Mouse (Mus musculus): Measurements from ENCODE around the gene Arhgef11. TPM values are rescaled to one million over a fixed set of nuclear protein-coding genes. Genes with fewer than 3 reads are reported as not detected.
A peak's percentile ranks its signal among the peaks of the same experiment; 100 is the strongest.

Arhgef11 gene
- polyA plus RNA-seq, 1 experiment from 2014 or later = 17.3 TPM

DNA sequence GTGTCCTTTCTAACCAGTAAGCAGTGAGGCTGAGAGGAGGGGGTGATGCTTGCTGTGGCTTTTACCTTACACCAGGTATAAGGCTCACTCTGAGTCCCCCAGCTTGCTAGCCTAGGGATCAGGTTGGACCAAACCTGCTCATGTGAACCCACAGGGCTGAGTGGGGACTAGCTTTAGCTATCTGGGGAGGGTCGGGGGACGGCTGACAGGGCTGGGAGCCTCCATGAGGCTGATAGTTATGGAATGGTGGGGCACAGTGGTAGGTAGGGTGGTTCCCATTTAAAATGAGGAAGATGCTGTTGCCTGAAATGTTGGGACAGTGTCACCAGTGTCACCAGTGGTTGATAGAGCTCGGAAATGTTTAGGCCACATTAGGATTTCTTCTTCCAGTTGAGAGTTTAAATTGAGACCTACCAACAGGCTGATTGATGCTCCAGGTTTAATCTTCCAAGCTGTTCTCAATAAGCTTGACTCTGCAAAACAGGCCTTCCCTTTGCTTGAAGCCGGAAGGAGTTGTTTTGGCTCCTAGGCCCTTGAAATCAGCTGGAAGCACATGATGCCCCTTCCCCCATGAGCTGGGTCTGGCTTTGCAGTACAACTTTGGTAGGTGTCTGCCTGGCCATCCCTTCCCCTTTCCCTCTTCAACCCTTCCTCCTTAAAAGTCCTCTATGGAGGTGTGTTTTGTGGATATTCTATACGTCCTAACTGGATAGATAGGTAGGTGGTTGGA is 1.8 kb downstream of the Arhgef11 start:
- Histone ChIP-seq H3K4me1 (ENCODE audit: insufficient read depth, low read length) (peaks cover 42% of the 10 kb centered on the region), H3K4me3 (ENCODE audit: low read length) (peak overlapping the region; percentile 84), H3K9me3 (ENCODE audit: low read length) (no peaks in the 10 kb centered on the region), H3K4me2 (replicated peaks; ENCODE audit: low read depth, low read length) (peak overlapping the region; percentile 94), H3K27ac (ENCODE audit: low read length) (no peak overlapping the region), H3K27me3 (ENCODE audit: insufficient read depth, low read length) (no peaks in the 10 kb centered on the region), H3K9ac (replicated peaks; ENCODE audit: low read length) (peak overlapping the region; percentile 94), H3K36me3 (ENCODE audit: insufficient read depth, low read length) (no peaks in the 10 kb centered on the region)
- 36% methylated on average over 5 of the region's 5 CpGs for WGBS
- ATAC-seq (ENCODE audit: low FRiP score, low TSS enrichment) = no peak

DNA sequence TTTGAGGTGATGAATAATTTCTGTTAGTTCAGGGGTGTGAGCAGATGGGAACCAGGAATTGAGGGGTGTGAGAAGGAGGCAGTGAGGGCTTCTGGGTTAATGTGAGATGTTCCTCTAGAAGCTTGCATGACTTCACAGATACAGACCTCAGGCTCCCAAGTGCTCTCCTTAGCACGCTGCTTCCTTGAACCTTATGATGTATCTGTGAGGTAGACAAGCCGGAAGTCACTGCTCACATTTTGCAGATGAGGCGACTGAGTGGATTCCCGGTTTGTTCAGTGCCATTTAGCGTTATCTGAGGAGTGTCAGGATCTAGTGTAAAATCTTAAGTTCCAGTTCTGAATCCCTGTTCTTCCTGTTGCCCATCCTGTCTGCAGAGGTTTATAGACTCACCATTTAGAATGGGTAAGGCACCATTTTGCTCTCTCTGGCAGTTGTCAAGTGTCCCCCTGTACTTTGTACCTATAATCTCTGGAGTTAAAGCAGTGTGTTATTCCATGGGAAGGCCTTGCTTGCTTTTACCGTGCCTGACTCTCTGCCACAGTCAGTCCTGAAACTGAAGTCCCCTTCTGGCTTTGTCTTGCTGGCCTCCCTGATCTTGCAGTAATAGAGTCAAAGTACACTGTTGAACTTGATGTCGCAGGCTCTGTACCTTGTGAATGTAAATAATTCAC is 3.0 kb downstream of the Arhgef11 start:
- H3K4me1 ChIP-seq (ENCODE audit: insufficient read depth, low read length) = peaks cover 42% of the 10 kb centered on the region
- no peaks in the 10 kb centered on the region for H3K27me3 ChIP-seq (ENCODE audit: insufficient read depth, low read length)
- no peak for ATAC-seq (ENCODE audit: low FRiP score, low TSS enrichment)
- H3K27ac ChIP-seq (ENCODE audit: low read length) = 0 out of 2 replicates have a peak overlapping the region, but pooled peaks have one; percentile 26
- H3K9me3 ChIP-seq (ENCODE audit: low read length) = no peaks in the 10 kb centered on the region
- no peaks in the 10 kb centered on the region for H3K36me3 ChIP-seq (ENCODE audit: insufficient read depth, low read length)
- peak overlapping the region; percentile 84 for H3K4me3 ChIP-seq (ENCODE audit: low read length)
- WGBS = 48% methylated on average over 7 of the region's 7 CpGs
- peak overlapping the region; percentile 42 for H3K9ac ChIP-seq (replicated peaks; ENCODE audit: low read length)
- H3K4me2 ChIP-seq (replicated peaks; ENCODE audit: low read depth, low read length) = peak overlapping the region; percentile 94

DNA sequence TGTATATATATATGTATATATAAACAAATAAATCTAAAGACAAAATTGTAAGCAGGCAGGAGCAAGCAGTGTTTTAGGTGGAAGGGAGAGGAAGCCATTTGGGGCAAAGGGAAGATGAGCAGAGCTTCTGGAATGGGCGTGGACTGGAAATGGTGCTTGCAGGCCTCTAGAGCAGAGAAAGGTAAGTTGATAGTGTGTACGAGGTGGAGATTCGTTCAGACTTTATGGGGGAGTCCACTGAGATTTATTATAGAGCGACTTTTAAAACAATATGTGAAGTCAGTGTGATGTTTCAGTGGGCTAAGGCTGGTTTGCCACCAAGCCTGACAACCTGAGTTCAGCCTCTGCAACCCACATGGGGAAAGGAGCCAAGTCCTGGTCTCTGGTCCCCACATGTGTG is 7.5 kb downstream of the Arhgef11 start:
- Histone ChIP-seq H3K4me2 (replicated peaks; ENCODE audit: low read depth, low read length) (no peak overlapping the region), H3K9me3 (ENCODE audit: low read length) (no peaks in the 10 kb centered on the region), H3K27me3 (ENCODE audit: insufficient read depth, low read length) (no peaks in the 10 kb centered on the region), H3K36me3 (ENCODE audit: insufficient read depth, low read length) (no peaks in the 10 kb centered on the region), H3K27ac (ENCODE audit: low read length) (0 out of 2 replicates have a peak overlapping the region, but pooled peaks have one; percentile 23), H3K4me3 (ENCODE audit: low read length) (no peak overlapping the region), H3K9ac (replicated peaks; ENCODE audit: low read length) (no peak overlapping the region), H3K4me1 (ENCODE audit: insufficient read depth, low read length) (peaks cover 20% of the 10 kb centered on the region)
- ATAC-seq (ENCODE audit: low FRiP score, low TSS enrichment) = no peak
- WGBS = 29% methylated on average over 4 of the region's 4 CpGs

DNA sequence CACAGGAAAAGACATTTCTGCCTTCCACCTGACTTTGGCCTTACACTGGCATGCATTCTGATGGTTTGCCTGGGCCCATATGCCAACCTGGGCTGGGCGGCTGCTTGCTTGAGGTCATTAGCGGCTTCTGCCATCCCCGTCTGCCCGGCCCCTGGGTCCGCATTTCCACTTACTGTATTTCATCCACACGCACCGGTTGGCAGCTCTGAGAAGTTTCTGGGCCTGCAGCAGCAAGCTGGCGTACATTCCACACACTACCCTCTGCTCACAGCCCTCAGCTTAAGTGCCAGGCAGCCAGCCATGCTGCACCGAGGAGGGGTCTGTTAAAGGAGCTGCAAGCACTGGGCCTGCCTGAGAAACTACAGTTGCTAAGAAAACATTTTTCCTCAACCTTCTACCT is 13.5 kb downstream of the Arhgef11 start:
- ATAC-seq (ENCODE audit: low FRiP score, low TSS enrichment) = peak; percentile 85

DNA sequence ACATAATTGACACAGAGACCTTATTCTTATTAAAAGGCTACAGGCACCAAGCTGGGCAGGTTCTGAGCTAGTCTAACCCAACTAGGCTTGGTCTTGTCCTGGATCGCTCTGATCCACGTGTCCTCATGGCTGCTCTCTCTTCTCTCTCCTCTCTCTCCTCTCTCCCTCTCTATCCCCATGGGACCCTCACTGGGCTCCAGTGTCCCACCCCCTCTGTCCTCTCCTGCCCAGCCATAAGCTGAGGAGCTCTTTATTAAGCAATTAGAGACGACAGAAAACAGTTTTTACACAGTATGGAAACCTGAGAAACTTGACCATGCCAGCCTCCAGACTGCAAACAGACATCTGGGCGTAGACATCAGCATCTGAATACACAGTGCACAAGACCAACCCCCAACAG is 14.0 kb downstream of the Arhgef11 start:
- peak; percentile 51; the same call in 1 of the 2 replicates for ATAC-seq (ENCODE audit: low FRiP score, low TSS enrichment)
- no peak overlapping the region for H3K9ac ChIP-seq (replicated peaks; ENCODE audit: low read length)
- no peaks in the 10 kb centered on the region for H3K27me3 ChIP-seq (ENCODE audit: insufficient read depth, low read length)
- H3K9me3 ChIP-seq (ENCODE audit: low read length) = no peaks in the 10 kb centered on the region
- no peaks in the 10 kb centered on the region for H3K36me3 ChIP-seq (ENCODE audit: insufficient read depth, low read length)
- H3K4me3 ChIP-seq (ENCODE audit: low read length) = no peak overlapping the region
- H3K4me1 ChIP-seq (ENCODE audit: insufficient read depth, low read length) = peaks cover 8% of the 10 kb centered on the region
- no peak overlapping the region for H3K4me2 ChIP-seq (replicated peaks; ENCODE audit: low read depth, low read length)
- 56% methylated on average over 4 of the region's 4 CpGs for WGBS
- H3K27ac ChIP-seq (ENCODE audit: low read length) = peak overlapping the region; percentile 48

More for the DNA sequence above, 13.5 kb downstream of the Arhgef11 start:
- H3K27ac ChIP-seq (ENCODE audit: low read length) = peak overlapping the region; percentile 48
- H3K9ac ChIP-seq (replicated peaks; ENCODE audit: low read length) = no peak overlapping the region
- H3K27me3 ChIP-seq (ENCODE audit: insufficient read depth, low read length) = no peaks in the 10 kb centered on the region
- H3K36me3 ChIP-seq (ENCODE audit: insufficient read depth, low read length) = no peaks in the 10 kb centered on the region
- H3K4me3 ChIP-seq (ENCODE audit: low read length) = no peak overlapping the region
- peaks cover 8% of the 10 kb centered on the region for H3K4me1 ChIP-seq (ENCODE audit: insufficient read depth, low read length)
- no peaks in the 10 kb centered on the region for H3K9me3 ChIP-seq (ENCODE audit: low read length)
- no peak overlapping the region for H3K4me2 ChIP-seq (replicated peaks; ENCODE audit: low read depth, low read length)
- 42% methylated on average over 9 of the region's 9 CpGs for WGBS

DNA sequence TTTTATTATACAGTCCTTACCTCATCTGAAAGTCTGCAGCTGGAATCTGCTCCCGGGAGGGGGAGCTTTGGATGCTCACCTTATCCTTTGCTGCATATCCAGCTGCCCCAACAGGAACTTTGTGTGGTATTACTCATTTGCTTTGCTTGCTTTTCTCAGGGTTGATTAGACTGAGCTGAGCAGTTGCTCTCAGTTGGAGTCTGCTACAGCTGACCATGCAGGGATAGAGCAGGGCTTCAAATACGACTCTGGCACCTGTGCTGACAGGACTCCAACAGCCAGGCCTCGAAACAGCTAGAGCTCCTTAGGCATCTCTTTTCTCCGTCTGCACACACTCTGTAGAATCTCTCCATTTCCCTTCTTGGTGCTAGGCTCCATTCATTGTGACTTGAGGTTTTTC is 18.2 kb downstream of the Arhgef11 start:
- WGBS = 71% methylated on average over 4 of the region's 4 CpGs

DNA sequence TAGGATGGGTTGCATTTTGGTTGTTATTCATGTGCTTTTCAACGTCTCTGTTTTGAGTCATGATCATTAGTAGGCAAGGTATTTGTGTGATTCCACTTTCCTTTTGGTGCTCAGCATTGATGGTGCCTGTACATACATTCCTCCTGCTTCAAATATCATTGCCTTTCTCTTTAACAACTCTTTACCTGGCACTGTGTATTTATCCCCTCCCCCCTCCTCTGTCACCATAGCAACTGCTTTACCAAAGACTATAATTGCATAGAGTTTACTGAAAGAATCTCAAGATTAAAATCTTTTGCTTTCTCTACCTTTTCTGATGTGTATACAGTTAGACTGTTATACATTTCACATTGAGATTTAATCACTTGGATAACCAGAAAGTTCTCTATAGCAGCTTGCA is 26.1 kb downstream of the Arhgef11 start:
- Histone ChIP-seq H3K36me3 (ENCODE audit: insufficient read depth, low read length) (peaks cover 7% of the 10 kb centered on the region; the same call in 1 of the 2 replicates), H3K9ac (replicated peaks; ENCODE audit: low read length) (no peak overlapping the region), H3K9me3 (ENCODE audit: low read length) (no peaks in the 10 kb centered on the region), H3K4me3 (ENCODE audit: low read length) (no peak overlapping the region), H3K4me1 (ENCODE audit: insufficient read depth, low read length) (peaks cover 4% of the 10 kb centered on the region; the same call in 1 of the 2 replicates), H3K4me2 (replicated peaks; ENCODE audit: low read depth, low read length) (no peak overlapping the region), H3K27ac (ENCODE audit: low read length) (no peak overlapping the region), H3K27me3 (ENCODE audit: insufficient read depth, low read length) (no peaks in the 10 kb centered on the region)
- WGBS = 84% methylated on average over 1 of the region's 1 CpGs
- ATAC-seq (ENCODE audit: low FRiP score, low TSS enrichment) = no peak

More for the DNA sequence above, 18.2 kb downstream of the Arhgef11 start:
- Histone ChIP-seq H3K36me3 (ENCODE audit: insufficient read depth, low read length) (no peaks in the 10 kb centered on the region), H3K27me3 (ENCODE audit: insufficient read depth, low read length) (no peaks in the 10 kb centered on the region), H3K9ac (replicated peaks; ENCODE audit: low read length) (no peak overlapping the region), H3K4me3 (ENCODE audit: low read length) (no peak overlapping the region), H3K27ac (ENCODE audit: low read length) (no peak overlapping the region), H3K9me3 (ENCODE audit: low read length) (no peaks in the 10 kb centered on the region), H3K4me1 (ENCODE audit: insufficient read depth, low read length) (peaks cover 8% of the 10 kb centered on the region), H3K4me2 (replicated peaks; ENCODE audit: low read depth, low read length) (no peak overlapping the region)
- ATAC-seq (ENCODE audit: low FRiP score, low TSS enrichment) = no peak

DNA sequence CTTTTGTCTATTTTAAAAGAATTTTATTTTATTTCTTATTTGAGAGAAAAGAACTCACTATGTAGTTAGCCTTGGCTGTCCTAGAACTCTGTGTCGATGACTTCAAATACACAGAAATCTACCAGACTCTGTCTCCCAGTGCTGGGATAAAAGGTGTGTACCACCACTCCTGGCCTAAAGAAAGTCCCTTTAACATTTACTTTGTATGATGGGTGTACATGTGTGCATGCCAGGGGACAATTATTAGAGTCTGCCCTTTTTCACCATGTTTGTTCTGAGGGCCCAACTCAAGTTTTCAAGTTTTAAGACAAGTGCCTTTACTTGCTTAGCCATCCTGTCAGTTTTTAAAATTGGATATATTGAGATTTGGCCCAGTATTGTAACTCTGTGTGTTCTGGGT is 28.8 kb downstream of the Arhgef11 start:
- H3K9me3 ChIP-seq (ENCODE audit: low read length) = no peaks in the 10 kb centered on the region
- no peak overlapping the region for H3K9ac ChIP-seq (replicated peaks; ENCODE audit: low read length)
- H3K4me2 ChIP-seq (replicated peaks; ENCODE audit: low read depth, low read length) = no peak overlapping the region
- no peaks in the 10 kb centered on the region for H3K27me3 ChIP-seq (ENCODE audit: insufficient read depth, low read length)
- no peak overlapping the region for H3K27ac ChIP-seq (ENCODE audit: low read length)
- no peak for ATAC-seq (ENCODE audit: low FRiP score, low TSS enrichment)
- H3K36me3 ChIP-seq (ENCODE audit: insufficient read depth, low read length) = peaks cover 5% of the 10 kb centered on the region; the same call in 1 of the 2 replicates
- WGBS = 93% methylated on average over 1 of the region's 1 CpGs
- peaks cover 4% of the 10 kb centered on the region; the same call in 1 of the 2 replicates for H3K4me1 ChIP-seq (ENCODE audit: insufficient read depth, low read length)
- H3K4me3 ChIP-seq (ENCODE audit: low read length) = no peak overlapping the region

DNA sequence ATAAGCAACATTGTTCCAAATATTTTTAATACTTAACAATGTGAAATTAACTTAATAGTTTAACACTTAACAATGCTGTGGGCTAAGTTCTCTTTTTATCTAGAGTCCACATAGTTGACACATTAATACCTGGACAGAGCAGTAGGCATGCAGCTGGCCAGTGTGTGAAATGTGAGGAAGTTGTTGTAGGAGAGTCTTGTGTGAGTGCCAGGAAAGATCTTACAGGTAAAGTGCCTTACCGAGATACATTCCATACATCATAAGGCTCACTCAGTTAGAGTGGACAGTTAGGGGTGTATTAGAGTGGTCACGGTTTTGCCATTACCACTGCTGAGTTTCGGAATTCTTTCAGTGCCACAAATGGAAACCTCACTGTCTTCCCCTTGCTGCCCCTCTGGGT is 31.7 kb downstream of the Arhgef11 start:
- no peak for ATAC-seq (ENCODE audit: low FRiP score, low TSS enrichment)
- Histone ChIP-seq H3K27me3 (ENCODE audit: insufficient read depth, low read length) (no peaks in the 10 kb centered on the region), H3K27ac (ENCODE audit: low read length) (no peak overlapping the region), H3K36me3 (ENCODE audit: insufficient read depth, low read length) (no peaks in the 10 kb centered on the region), H3K9me3 (ENCODE audit: low read length) (no peaks in the 10 kb centered on the region), H3K4me3 (ENCODE audit: low read length) (no peak overlapping the region), H3K9ac (replicated peaks; ENCODE audit: low read length) (no peak overlapping the region), H3K4me2 (replicated peaks; ENCODE audit: low read depth, low read length) (no peak overlapping the region), H3K4me1 (ENCODE audit: insufficient read depth, low read length) (no peaks in the 10 kb centered on the region; the same call in 1 of the 2 replicates)
- WGBS = 82% methylated on average over 3 of the region's 3 CpGs

DNA sequence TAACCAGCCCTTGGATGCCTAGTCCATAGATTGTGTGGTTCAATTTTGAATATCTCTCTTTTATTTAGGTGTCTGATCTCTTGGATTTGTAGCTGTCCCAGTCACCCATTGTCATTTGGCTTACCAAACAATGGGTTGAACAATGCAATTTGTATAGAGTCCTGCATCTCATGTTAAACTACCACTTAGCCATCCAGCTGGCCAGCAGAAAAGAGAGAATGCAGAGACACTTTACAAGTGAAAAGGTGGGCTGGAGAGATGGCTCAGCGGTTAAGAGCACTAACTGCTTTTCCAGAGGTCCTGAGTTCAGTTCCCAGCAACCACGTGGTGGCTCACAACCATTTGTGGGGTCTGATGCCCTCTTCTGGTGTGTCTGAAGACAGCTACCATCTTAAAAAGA is 41.0 kb downstream of the Arhgef11 start:
- H3K27ac ChIP-seq (ENCODE audit: low read length) = no peak overlapping the region
- 76% methylated on average over 2 of the region's 2 CpGs for WGBS
- no peak for ATAC-seq (ENCODE audit: low FRiP score, low TSS enrichment)

More for the DNA sequence above, 41.0 kb downstream of the Arhgef11 start:
- H3K36me3 ChIP-seq (ENCODE audit: insufficient read depth, low read length) = no peaks in the 10 kb centered on the region
- H3K27me3 ChIP-seq (ENCODE audit: insufficient read depth, low read length) = no peaks in the 10 kb centered on the region
- H3K4me2 ChIP-seq (replicated peaks; ENCODE audit: low read depth, low read length) = no peak overlapping the region
- peaks cover 6% of the 10 kb centered on the region; the same call in 1 of the 2 replicates for H3K4me1 ChIP-seq (ENCODE audit: insufficient read depth, low read length)
- H3K9ac ChIP-seq (replicated peaks; ENCODE audit: low read length) = no peak overlapping the region
- H3K9me3 ChIP-seq (ENCODE audit: low read length) = no peaks in the 10 kb centered on the region
- no peak overlapping the region for H3K4me3 ChIP-seq (ENCODE audit: low read length)
